Mouse (Mus musculus): ENCODE measurements at regions not wholly inside any gene's neighbourhood (a gene's known extent, or its start where the extent isn't known, plus 50 kb on each side); places are given as distances from the start of the nearest gene placed in this dataset.

- ATAC-seq (replicated peaks; ENCODE audit: insufficient number of reproducible peaks, low FRiP score, low TSS enrichment, poor library complexity, severe bottlenecking), result no peak
These were observed 62.0 kb downstream of the Tpra1 start for GRCm38 (mm10) chr6:88964071-88964470.

GRCm38 (mm10) chr6:88964911-88965310 lies 62.9 kb downstream of the Tpra1 start:
- ATAC-seq (replicated peaks; ENCODE audit: insufficient number of reproducible peaks, low FRiP score, low TSS enrichment, poor library complexity, severe bottlenecking), result no peak

- ATAC-seq (replicated peaks; ENCODE audit: insufficient number of reproducible peaks, low FRiP score, low TSS enrichment, poor library complexity, severe bottlenecking), result no peak
These were observed 63.5 kb downstream of the Tpra1 start for GRCm38 (mm10) chr6:88965361-88966226.

- ATAC-seq (replicated peaks; ENCODE audit: insufficient number of reproducible peaks, low FRiP score, low TSS enrichment, poor library complexity, severe bottlenecking), result no peak
These were observed 64.5 kb downstream of the Tpra1 start for GRCm38 (mm10) chr6:88966501-88966900.

- no peak for ATAC-seq (replicated peaks; ENCODE audit: insufficient number of reproducible peaks, low FRiP score, low TSS enrichment, poor library complexity, severe bottlenecking)
These were observed 66.8 kb downstream of the Tpra1 start for GRCm38 (mm10) chr6:88968842-88969241.

GRCm38 (mm10) chr6:88971729-88972128 lies 69.7 kb downstream of the Tpra1 start:
- ATAC-seq (replicated peaks; ENCODE audit: insufficient number of reproducible peaks, low FRiP score, low TSS enrichment, poor library complexity, severe bottlenecking), result no peak

GRCm38 (mm10) chr6:88974457-88974856 lies 72.4 kb downstream of the Tpra1 start:
- ATAC-seq (replicated peaks; ENCODE audit: insufficient number of reproducible peaks, low FRiP score, low TSS enrichment, poor library complexity, severe bottlenecking), result no peak

GRCm38 (mm10) chr6:88976581-88976980 lies 74.5 kb downstream of the Tpra1 start:
- ATAC-seq (replicated peaks; ENCODE audit: insufficient number of reproducible peaks, low FRiP score, low TSS enrichment, poor library complexity, severe bottlenecking), result no peak

GRCm38 (mm10) chr6:88976994-88977393 lies 74.9 kb downstream of the Tpra1 start:
- ATAC-seq (replicated peaks; ENCODE audit: insufficient number of reproducible peaks, low FRiP score, low TSS enrichment, poor library complexity, severe bottlenecking), result no peak

GRCm38 (mm10) chr6:88978970-88979369 lies 76.9 kb downstream of the Tpra1 start:
- ATAC-seq (replicated peaks; ENCODE audit: insufficient number of reproducible peaks, low FRiP score, low TSS enrichment, poor library complexity, severe bottlenecking), result no peak

- ATAC-seq (replicated peaks; ENCODE audit: insufficient number of reproducible peaks, low FRiP score, low TSS enrichment, poor library complexity, severe bottlenecking), result no peak; the same call in 1 of the 2 replicates
These were observed 78.1 kb downstream of the Tpra1 start for GRCm38 (mm10) chr6:88980112-88980511.

- 0 out of 2 replicates have a peak, but pooled peaks have one; percentile 11 for ATAC-seq (replicated peaks; ENCODE audit: insufficient number of reproducible peaks, low FRiP score, low TSS enrichment, poor library complexity, severe bottlenecking)
These were observed 79.5 kb downstream of the Tpra1 start for GRCm38 (mm10) chr6:88981544-88981943.

GRCm38 (mm10) chr6:88984170-88984569 lies 82.1 kb downstream of the Tpra1 start:
- ATAC-seq (replicated peaks; ENCODE audit: insufficient number of reproducible peaks, low FRiP score, low TSS enrichment, poor library complexity, severe bottlenecking), result no peak

- ATAC-seq (replicated peaks; ENCODE audit: insufficient number of reproducible peaks, low FRiP score, low TSS enrichment, poor library complexity, severe bottlenecking), result no peak
These were observed 82.8 kb downstream of the Tpra1 start for GRCm38 (mm10) chr6:88984863-88985262.

- no peak for ATAC-seq (replicated peaks; ENCODE audit: insufficient number of reproducible peaks, low FRiP score, low TSS enrichment, poor library complexity, severe bottlenecking)
These were observed 86.5 kb downstream of the Tpra1 start for GRCm38 (mm10) chr6:88988551-88988950.

GRCm38 (mm10) chr6:88989617-88990299 lies 87.7 kb downstream of the Tpra1 start:
- no peak for ATAC-seq (replicated peaks; ENCODE audit: insufficient number of reproducible peaks, low FRiP score, low TSS enrichment, poor library complexity, severe bottlenecking)

- no peak for ATAC-seq (replicated peaks; ENCODE audit: insufficient number of reproducible peaks, low FRiP score, low TSS enrichment, poor library complexity, severe bottlenecking)
These were observed 88.2 kb downstream of the Tpra1 start for GRCm38 (mm10) chr6:88990300-88990685.

- no peak for ATAC-seq (replicated peaks; ENCODE audit: insufficient number of reproducible peaks, low FRiP score, low TSS enrichment, poor library complexity, severe bottlenecking)
These were observed 93.0 kb downstream of the Tpra1 start for GRCm38 (mm10) chr6:88995077-88995476.

GRCm38 (mm10) chr6:88998927-88999722 lies 97.1 kb downstream of the Tpra1 start:
- ATAC-seq (replicated peaks; ENCODE audit: insufficient number of reproducible peaks, low FRiP score, low TSS enrichment, poor library complexity, severe bottlenecking), result no peak
